36 mouse cellular contexts compared by ENCODE assay signal in genomic region chr6:147118190-147118589, GRCm38 (mm10). TPM values are rescaled to one million over a fixed set of nuclear protein-coding genes. Genes with fewer than 3 reads are reported as not detected.
"Had no signal": no experiment of that assay in that cellular context is flagged by ENCODE, and none has a peak within 500 bp of the region (broad histone marks: within the 10 kb centered on the region; RNA-seq: fewer than 3 reads in every experiment).

No protein-coding gene starts in this region.

- H3K4me2 ChIP-seq: limb, embryonic 12.5 days; limb, embryonic 13.5 days; limb, embryonic 15.5 days; liver, embryonic 11.5 days; liver, embryonic 12.5 days; liver, embryonic 13.5 days; liver, embryonic 15.5 days; lung, embryonic 14.5 days; lung, embryonic 15.5 days; midbrain, embryonic 12.5 days; midbrain, embryonic 13.5 days; midbrain, embryonic 15.5 days had no signal

- H3K27me3 ChIP-seq: limb, embryonic 12.5 days; liver, embryonic 12.5 days; liver, embryonic 13.5 days; liver, embryonic 15.5 days; lung, embryonic 15.5 days; megakaryocyte, embryonic 14.5 days; midbrain, embryonic 12.5 days; midbrain, embryonic 13.5 days; midbrain, embryonic 15.5 days had no signal

- H3K27ac ChIP-seq: left cerebral cortex, adult 2 months; limb, embryonic 10.5 days; limb, embryonic 12.5 days; limb, embryonic 13.5 days; limb, embryonic 15.5 days; liver, embryonic 12.5 days; liver, embryonic 13.5 days; liver, embryonic 14.5 days; liver, embryonic 15.5 days; lung, embryonic 15.5 days; macrophage; midbrain, embryonic 10.5 days; midbrain, embryonic 12.5 days; midbrain, embryonic 13.5 days; midbrain, embryonic 15.5 days had no signal

- ATAC-seq: liver, embryonic 12.5 days; liver, postnatal 0 days; lung, postnatal 0 days; midbrain, embryonic 13.5 days; midbrain, embryonic 15.5 days; midbrain, embryonic 16.5 days had no signal

- H3K4me1 ChIP-seq: limb, embryonic 12.5 days; limb, embryonic 15.5 days; liver, embryonic 12.5 days; liver, embryonic 13.5 days; liver, embryonic 15.5 days; lung, embryonic 15.5 days; midbrain, embryonic 12.5 days; midbrain, embryonic 13.5 days; midbrain, embryonic 15.5 days had no signal

- H3K9ac ChIP-seq: limb, embryonic 12.5 days; limb, embryonic 13.5 days; limb, embryonic 15.5 days; liver, embryonic 12.5 days; liver, embryonic 13.5 days; liver, embryonic 14.5 days; liver, embryonic 15.5 days; liver, postnatal 0 days; lung, embryonic 14.5 days; lung, embryonic 15.5 days; midbrain, embryonic 12.5 days; midbrain, embryonic 13.5 days; midbrain, embryonic 15.5 days had no signal

- H3K4me3 ChIP-seq: left cerebral cortex, adult 2 months; limb, embryonic 10.5 days; limb, embryonic 12.5 days; limb, embryonic 13.5 days; limb, embryonic 15.5 days; liver, embryonic 12.5 days; liver, embryonic 13.5 days; liver, embryonic 15.5 days; lung, embryonic 15.5 days; megakaryocyte, embryonic 14.5 days; midbrain, embryonic 10.5 days; midbrain, embryonic 12.5 days; midbrain, embryonic 13.5 days; midbrain, embryonic 15.5 days; myocyte had no signal

- H3K36me3 ChIP-seq: limb, embryonic 10.5 days; limb, embryonic 12.5 days; limb, embryonic 13.5 days; limb, embryonic 15.5 days; liver, embryonic 12.5 days; liver, embryonic 13.5 days; liver, embryonic 15.5 days; lung, embryonic 15.5 days; midbrain, embryonic 10.5 days; midbrain, embryonic 12.5 days; midbrain, embryonic 13.5 days; midbrain, embryonic 15.5 days had no signal

- DNase-seq: left cerebral cortex, postnatal 4 days; liver; liver, embryonic 13.5 days; liver, postnatal 0 days; lung, adult 18-20 months; lung, adult 2 months; lung, embryonic 14.5 days; lung, postnatal 10 days; lung, postnatal 14 days; lung, postnatal 36 days; lung, postnatal 4 days; midbrain, embryonic 14.5 days had no signal

- H3K9me3 ChIP-seq: limb, embryonic 10.5 days; limb, embryonic 12.5 days; limb, embryonic 13.5 days; limb, embryonic 15.5 days; liver, embryonic 12.5 days; liver, embryonic 13.5 days; liver, embryonic 15.5 days; lung, embryonic 15.5 days; megakaryocyte, embryonic 14.5 days; midbrain, embryonic 10.5 days; midbrain, embryonic 12.5 days; midbrain, embryonic 13.5 days; midbrain, embryonic 15.5 days had no signal

RNA-seq across cellular contexts. Expression of gene Mansc4, which starts 31.4 kb away (rescaled TPM):
- total RNA-seq: left cerebral cortex, adult 2 months; megakaryocyte progenitor cell, adult 5-6 weeks; megakaryocyte, adult 5-6 weeks; megakaryocyte-erythroid progenitor cell, adult 5-6 weeks; monocyte, adult 5-6 weeks had no signal
- polyA plus RNA-seq: liver, embryonic 13.5 days; liver, embryonic 14.5 days; liver, embryonic 16.5 days; liver, postnatal 0 days; macrophage had no signal
